In the genomic region with DNA sequence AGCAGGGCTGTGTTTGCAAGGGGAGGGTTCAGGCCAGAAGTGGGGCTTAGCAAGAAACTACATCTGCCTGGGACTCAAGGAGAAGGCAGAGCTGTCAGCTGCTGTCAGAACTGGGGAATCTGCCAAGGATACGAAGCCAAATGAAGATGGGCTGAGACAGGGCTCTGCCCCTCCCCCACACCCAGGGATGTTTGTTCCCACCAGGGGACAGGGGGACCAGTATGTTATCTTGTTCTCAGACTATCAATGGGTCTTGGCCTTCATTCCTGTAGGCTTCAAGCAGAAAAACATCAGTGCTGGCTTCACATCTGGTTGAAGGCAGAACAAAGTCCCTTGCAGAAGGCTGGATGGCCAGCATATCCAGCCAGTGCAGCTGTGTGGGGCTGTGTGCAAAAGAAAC, we compare ENCODE assay signal across 9 mouse cellular contexts. TPM values are rescaled to one million over a fixed set of nuclear protein-coding genes. Genes with fewer than 3 reads are reported as not detected.
DNase-seq lines count a peak whose midpoint lies in the region; ATAC-seq and TF ChIP-seq lines count a peak whose summit lies in the region.
"Had no signal": no experiment of that assay in that cellular context is flagged by ENCODE, and none has a peak within 500 bp of the region (broad histone marks: within the 10 kb centered on the region; RNA-seq: fewer than 3 reads in every experiment).

No protein-coding gene starts in this region.

- H3K4me2 ChIP-seq in heart, embryonic 15.5 days: no peak overlapping the region
- H3K4me2 ChIP-seq in limb, embryonic 15.5 days: no peak overlapping the region
- no peak overlapping the region for H3K4me2 ChIP-seq in midbrain, embryonic 15.5 days

- 35% methylated on average over 1 of the region's 1 CpGs for WGBS in heart, adult 2 months
- 44% methylated on average over 1 of the region's 1 CpGs for WGBS in heart, embryonic 10.5 days
- 46% methylated on average over 1 of the region's 1 CpGs for WGBS in heart, embryonic 15.5 days
- 13% methylated on average over 1 of the region's 1 CpGs for WGBS in limb, embryonic 15.5 days
- WGBS in midbrain, embryonic 15.5 days: 43% methylated on average over 1 of the region's 1 CpGs

- peak; percentile 31; the same call in 1 of the 2 replicates for ATAC-seq in frontal cortex, adult (ENCODE audit: low TSS enrichment)
- ATAC-seq in heart, embryonic 15.5 days (replicated peaks; ENCODE audit: insufficient number of reproducible peaks, insufficient read depth, low FRiP score, low read depth): peak; percentile 45; the same call in 1 of the 2 replicates
- ATAC-seq in limb, embryonic 15.5 days (ENCODE audit: insufficient number of reproducible peaks, low FRiP score, low TSS enrichment, low read depth): no peak
- ATAC-seq in midbrain, embryonic 15.5 days (replicated peaks): no peak

- no peak overlapping the region for H3K4me3 ChIP-seq in heart, adult 2 months
- no peak overlapping the region for H3K4me3 ChIP-seq in heart, embryonic 10.5 days
- H3K4me3 ChIP-seq in heart, embryonic 15.5 days: no peak overlapping the region
- H3K4me3 ChIP-seq in limb, embryonic 15.5 days: no peak overlapping the region
- no peak overlapping the region for H3K4me3 ChIP-seq in midbrain, embryonic 15.5 days

- H3K9me3 ChIP-seq in heart, embryonic 10.5 days: no peaks in the 10 kb centered on the region
- no peaks in the 10 kb centered on the region for H3K9me3 ChIP-seq in heart, embryonic 15.5 days (replicated peaks)
- H3K9me3 ChIP-seq in limb, embryonic 15.5 days: no peaks in the 10 kb centered on the region
- H3K9me3 ChIP-seq in midbrain, embryonic 15.5 days: no peaks in the 10 kb centered on the region
- H3K9me3 ChIP-seq: G1E had no signal

- intact Hi-C loops in heart, adult 2 months (cut with DNase I): no loop called here

- peak; percentile 80 to 86 for DNase-seq in heart, adult 2 months
- DNase-seq in heart, embryonic 10.5 days (ENCODE audit: low spot score): no peak
- DNase-seq in telencephalon, adult 2 months (ENCODE audit: low read depth, low spot score): peak; percentile 29
- no peak for DNase-seq in thymus, postnatal 25 days

- TF ChIP-seq EP300 in heart, adult 2 months (IDR thresholded peaks at IDR 0.05; ENCODE audit: insufficient read depth, low read depth, low read length): peak; percentile 46; the same call in 1 of the 2 replicates

- H3K79me2 ChIP-seq in heart, adult 2 months (replicated peaks; ENCODE audit: control insufficient read depth, insufficient read depth, low read length): no peaks in the 10 kb centered on the region

- H3K9ac ChIP-seq in heart, adult 2 months (ENCODE audit: low read depth, low read length): no peak overlapping the region
- no peak overlapping the region for H3K9ac ChIP-seq in heart, embryonic 15.5 days
- no peak overlapping the region for H3K9ac ChIP-seq in limb, embryonic 15.5 days
- no peak overlapping the region for H3K9ac ChIP-seq in midbrain, embryonic 15.5 days

- TF ChIP-seq POLR2A in heart, adult 2 months (IDR thresholded peaks at IDR 0.05; ENCODE audit: insufficient read depth, low read depth, low read length): no peak

- H3K4me1 ChIP-seq in heart, adult 2 months (ENCODE audit: control insufficient read depth, insufficient read depth, low read length): peaks cover 16% of the 10 kb centered on the region
- peaks cover 12% of the 10 kb centered on the region; the same call in 1 of the 2 replicates for H3K4me1 ChIP-seq in heart, embryonic 10.5 days
- H3K4me1 ChIP-seq in heart, embryonic 15.5 days (replicated peaks): peaks cover 17% of the 10 kb centered on the region
- H3K4me1 ChIP-seq in limb, embryonic 15.5 days: peaks cover 19% of the 10 kb centered on the region
- H3K4me1 ChIP-seq in midbrain, embryonic 15.5 days: no peaks in the 10 kb centered on the region

- no peaks in the 10 kb centered on the region for H3K36me3 ChIP-seq in heart, adult 2 months (ENCODE audit: control insufficient read depth, insufficient read depth, low read length)
- H3K36me3 ChIP-seq in heart, embryonic 10.5 days: no peaks in the 10 kb centered on the region
- no peaks in the 10 kb centered on the region for H3K36me3 ChIP-seq in heart, embryonic 15.5 days
- H3K36me3 ChIP-seq in limb, embryonic 15.5 days: no peaks in the 10 kb centered on the region
- H3K36me3 ChIP-seq in midbrain, embryonic 15.5 days (replicated peaks): no peaks in the 10 kb centered on the region
- H3K36me3 ChIP-seq: G1E had no signal

- H3K27ac ChIP-seq in heart, adult 2 months: no peak overlapping the region; the same call in 1 of the 2 replicates
- H3K27ac ChIP-seq in heart, embryonic 10.5 days: no peak overlapping the region
- H3K27ac ChIP-seq in heart, embryonic 15.5 days: no peak overlapping the region
- peak overlapping the region; percentile 24; the same call in 1 of the 2 replicates for H3K27ac ChIP-seq in limb, embryonic 15.5 days
- no peak overlapping the region for H3K27ac ChIP-seq in midbrain, embryonic 15.5 days

- H3K27me3 ChIP-seq in heart, adult 2 months (ENCODE audit: control insufficient read depth, insufficient read depth, low read length): no peaks in the 10 kb centered on the region
- H3K27me3 ChIP-seq in heart, embryonic 10.5 days (ENCODE audit: insufficient read depth, poor library complexity, severe bottlenecking): peaks cover 28% of the 10 kb centered on the region; the same call in 1 of the 2 replicates
- H3K27me3 ChIP-seq in heart, embryonic 15.5 days: peaks cover 4% of the 10 kb centered on the region; the same call in 1 of the 2 replicates
- no peaks in the 10 kb centered on the region for H3K27me3 ChIP-seq in limb, embryonic 15.5 days
- no peaks in the 10 kb centered on the region for H3K27me3 ChIP-seq in midbrain, embryonic 15.5 days (replicated peaks)

- TF ChIP-seq CTCF in heart, adult 2 months (IDR thresholded peaks at IDR 0.05): no peak

RNA-seq across cellular contexts. Expression of gene Acox3, which starts 45.8 kb away (rescaled TPM):
- total RNA-seq in heart, adult 2 months (2021): 10 to 100 TPM; 21.8 to 28.3 TPM
- 22.5 and 25.5 TPM in 2 replicates for polyA plus RNA-seq in heart, adult 2 months (2012; rRNA removed)
- 9.9 and 10.3 TPM in 2 replicates for polyA plus RNA-seq in heart, embryonic 10.5 days (2016; fragmentation: Nextera tagmentation; extraction: Ambion mirVana)
- 9.9 and 11.7 TPM in 2 replicates for polyA plus RNA-seq in heart, embryonic 15.5 days (2015; fragmentation: Nextera tagmentation; extraction: Ambion mirVana)
- polyA plus RNA-seq in limb, embryonic 15.5 days (2015; fragmentation: Nextera tagmentation; extraction: Ambion mirVana): 11.6 and 12.4 TPM in 2 replicates
- 14.6 and 16.0 TPM in 2 replicates for polyA plus RNA-seq in midbrain, embryonic 15.5 days (2015; fragmentation: Nextera tagmentation; extraction: Ambion mirVana)

RNA-seq across cellular contexts. Expression of gene Htra3, which starts 50.9 kb away (rescaled TPM):
- 100 to 1,000 TPM; 101 to 102 TPM for total RNA-seq in heart, adult 2 months (2021)
- polyA plus RNA-seq in heart, adult 2 months (2012; rRNA removed): 130 and 147 TPM in 2 replicates
- 4.6 and 7.2 TPM in 2 replicates for polyA plus RNA-seq in heart, embryonic 10.5 days (2016; fragmentation: Nextera tagmentation; extraction: Ambion mirVana)
- 14.7 and 22.2 TPM in 2 replicates for polyA plus RNA-seq in heart, embryonic 15.5 days (2015; fragmentation: Nextera tagmentation; extraction: Ambion mirVana)
- 72.3 and 92.9 TPM in 2 replicates for polyA plus RNA-seq in limb, embryonic 15.5 days (2015; fragmentation: Nextera tagmentation; extraction: Ambion mirVana)
- 14.9 and 15.2 TPM in 2 replicates for polyA plus RNA-seq in midbrain, embryonic 15.5 days (2015; fragmentation: Nextera tagmentation; extraction: Ambion mirVana)
- total RNA-seq: G1E had no signal
- polyA plus RNA-seq: G1E had no signal

RNA-seq across cellular contexts. Expression of gene Trmt44, which starts 53.8 kb away (rescaled TPM):
- total RNA-seq in heart, adult 2 months (2021): 1 to 10 TPM; 1.9 to 2.0 TPM
- 1.7 and 2.0 TPM in 2 replicates for polyA plus RNA-seq in heart, adult 2 months (2012; rRNA removed)
- polyA plus RNA-seq in heart, embryonic 10.5 days (2016; fragmentation: Nextera tagmentation; extraction: Ambion mirVana): 5.6 and 9.4 TPM in 2 replicates
- polyA plus RNA-seq in heart, embryonic 15.5 days (2015; fragmentation: Nextera tagmentation; extraction: Ambion mirVana): 4.2 and 5.5 TPM in 2 replicates
- 9.0 and 9.1 TPM in 2 replicates for polyA plus RNA-seq in limb, embryonic 15.5 days (2015; fragmentation: Nextera tagmentation; extraction: Ambion mirVana)
- polyA plus RNA-seq in midbrain, embryonic 15.5 days (2015; fragmentation: Nextera tagmentation; extraction: Ambion mirVana): 7.3 and 7.6 TPM in 2 replicates

Comparison
In these comparisons a context has a peak if more than half of its experiments do, and no peak if none do; other contexts are left out.
1. DNase-seq: peak in heart, adult 2 months (2 of 2) and telencephalon, adult 2 months (single experiment); none in heart, embryonic 10.5 days (single experiment) and thymus, postnatal 25 days (single experiment).
2. ATAC-seq: peak in frontal cortex, adult (single experiment) and heart, embryonic 15.5 days (single experiment); none in limb, embryonic 15.5 days (single experiment) and midbrain, embryonic 15.5 days (single experiment).